Mouse (Mus musculus): ENCODE data around the gene Ap3b1. TPM values are rescaled to one million over a fixed set of nuclear protein-coding genes. Genes with fewer than 3 reads are reported as not detected.

The Ap3b1 gene
- total and polyA plus RNA-seq, 2 experiments = 21.1 to 28.3 TPM

GRCm38 (mm10) chr13:94459143-94459542 lies 100.4 kb downstream of the Ap3b1 start:
- Histone ChIP-seq H3K4me1 (ENCODE audit: control insufficient read depth, insufficient read depth, low read length) (no peaks in the 10 kb centered on the region), H3K27ac (replicated peaks; ENCODE audit: insufficient read depth, low read depth, low read length) (no peak overlapping the region), H3K4me3 (ENCODE audit: insufficient read depth, low read depth, low read length) (no peak overlapping the region), H3K27me3 (ENCODE audit: control insufficient read depth, insufficient read depth, low read length) (no peaks in the 10 kb centered on the region), H3K9ac (ENCODE audit: low read depth, low read length) (no peak overlapping the region), H3K36me3 (ENCODE audit: control insufficient read depth, insufficient read depth, low read length) (peaks cover 32% of the 10 kb centered on the region), H3K79me2 (ENCODE audit: control insufficient read depth, insufficient read depth, low read length) (no peaks in the 10 kb centered on the region)
- TF ChIP-seq CTCF (IDR thresholded peaks at IDR 0.05; ENCODE audit: low read depth, low read length) (no peak), POLR2A (IDR thresholded peaks at IDR 0.05; ENCODE audit: extremely low read depth, insufficient read depth, low read length) (no peak)
- DNase-seq (ENCODE audit: extremely low read depth, low read depth, low spot score) = no peak
- 84% methylated on average over 4 of the region's 4 CpGs for WGBS

GRCm38 (mm10) chr13:94464221-94464620 lies 105.5 kb downstream of the Ap3b1 start:
- Histone ChIP-seq H3K9ac (ENCODE audit: low read depth, low read length) (no peak overlapping the region), H3K27me3 (ENCODE audit: control insufficient read depth, insufficient read depth, low read length) (no peaks in the 10 kb centered on the region), H3K27ac (replicated peaks; ENCODE audit: insufficient read depth, low read depth, low read length) (no peak overlapping the region), H3K4me1 (ENCODE audit: control insufficient read depth, insufficient read depth, low read length) (no peaks in the 10 kb centered on the region), H3K4me3 (ENCODE audit: insufficient read depth, low read depth, low read length) (no peak overlapping the region), H3K36me3 (ENCODE audit: control insufficient read depth, insufficient read depth, low read length) (peaks cover 15% of the 10 kb centered on the region), H3K79me2 (ENCODE audit: control insufficient read depth, insufficient read depth, low read length) (no peaks in the 10 kb centered on the region)
- DNase-seq (ENCODE audit: extremely low read depth, low read depth, low spot score) = no peak
- TF ChIP-seq CTCF (IDR thresholded peaks at IDR 0.05; ENCODE audit: low read depth, low read length) = no peak
- TF ChIP-seq POLR2A (IDR thresholded peaks at IDR 0.05; ENCODE audit: extremely low read depth, insufficient read depth, low read length) = no peak
- 58% methylated on average over 2 of the region's 2 CpGs for WGBS

GRCm38 (mm10) chr13:94468551-94468950 lies 109.8 kb downstream of the Ap3b1 start:
- H3K4me1 ChIP-seq (ENCODE audit: control insufficient read depth, insufficient read depth, low read length) = no peaks in the 10 kb centered on the region
- DNase-seq (ENCODE audit: extremely low read depth, low read depth, low spot score) = no peak
- TF ChIP-seq POLR2A (IDR thresholded peaks at IDR 0.05; ENCODE audit: extremely low read depth, insufficient read depth, low read length) (no peak), CTCF (IDR thresholded peaks at IDR 0.05; ENCODE audit: low read depth, low read length) (no peak)
- H3K79me2 ChIP-seq (ENCODE audit: control insufficient read depth, insufficient read depth, low read length) = no peaks in the 10 kb centered on the region
- H3K4me3 ChIP-seq (ENCODE audit: insufficient read depth, low read depth, low read length) = no peak overlapping the region
- no peaks in the 10 kb centered on the region for H3K27me3 ChIP-seq (ENCODE audit: control insufficient read depth, insufficient read depth, low read length)
- H3K36me3 ChIP-seq (ENCODE audit: control insufficient read depth, insufficient read depth, low read length) = peaks cover 20% of the 10 kb centered on the region
- H3K9ac ChIP-seq (ENCODE audit: low read depth, low read length) = no peak overlapping the region
- WGBS = 41% methylated on average over 1 of the region's 1 CpGs
- H3K27ac ChIP-seq (replicated peaks; ENCODE audit: insufficient read depth, low read depth, low read length) = no peak overlapping the region

- WGBS = 97% methylated on average over 11 of the region's 11 CpGs
These were observed 112.4 kb downstream of the Ap3b1 start for GRCm38 (mm10) chr13:94471009-94471672.

GRCm38 (mm10) chr13:94476208-94476607 lies 117.4 kb downstream of the Ap3b1 start:
- Histone ChIP-seq H3K4me1 (ENCODE audit: control insufficient read depth, insufficient read depth, low read length) (no peaks in the 10 kb centered on the region), H3K36me3 (ENCODE audit: control insufficient read depth, insufficient read depth, low read length) (peaks cover 55% of the 10 kb centered on the region), H3K27me3 (ENCODE audit: control insufficient read depth, insufficient read depth, low read length) (no peaks in the 10 kb centered on the region)

More at GRCm38 (mm10) chr13:94471009-94471672, 112.4 kb downstream of the Ap3b1 start:
- Histone ChIP-seq H3K36me3 (ENCODE audit: control insufficient read depth, insufficient read depth, low read length) (peaks cover 30% of the 10 kb centered on the region), H3K27me3 (ENCODE audit: control insufficient read depth, insufficient read depth, low read length) (no peaks in the 10 kb centered on the region), H3K4me3 (ENCODE audit: insufficient read depth, low read depth, low read length) (no peak overlapping the region), H3K27ac (replicated peaks; ENCODE audit: insufficient read depth, low read depth, low read length) (no peak overlapping the region), H3K79me2 (ENCODE audit: control insufficient read depth, insufficient read depth, low read length) (no peaks in the 10 kb centered on the region), H3K4me1 (ENCODE audit: control insufficient read depth, insufficient read depth, low read length) (no peaks in the 10 kb centered on the region), H3K9ac (ENCODE audit: low read depth, low read length) (no peak overlapping the region)
- DNase-seq (ENCODE audit: extremely low read depth, low read depth, low spot score) = no peak
- TF ChIP-seq POLR2A (IDR thresholded peaks at IDR 0.05; ENCODE audit: extremely low read depth, insufficient read depth, low read length) = no peak
- no peak for TF ChIP-seq CTCF (IDR thresholded peaks at IDR 0.05; ENCODE audit: low read depth, low read length)

GRCm38 (mm10) chr13:94480256-94480655 lies 121.5 kb downstream of the Ap3b1 start:
- no peak for DNase-seq (ENCODE audit: extremely low read depth, low read depth, low spot score)
- Histone ChIP-seq H3K36me3 (ENCODE audit: control insufficient read depth, insufficient read depth, low read length) (peaks cover 66% of the 10 kb centered on the region), H3K4me1 (ENCODE audit: control insufficient read depth, insufficient read depth, low read length) (no peaks in the 10 kb centered on the region), H3K9ac (ENCODE audit: low read depth, low read length) (no peak overlapping the region), H3K27me3 (ENCODE audit: control insufficient read depth, insufficient read depth, low read length) (no peaks in the 10 kb centered on the region), H3K27ac (replicated peaks; ENCODE audit: insufficient read depth, low read depth, low read length) (no peak overlapping the region), H3K4me3 (ENCODE audit: insufficient read depth, low read depth, low read length) (no peak overlapping the region), H3K79me2 (ENCODE audit: control insufficient read depth, insufficient read depth, low read length) (no peaks in the 10 kb centered on the region)
- no peak for TF ChIP-seq CTCF (IDR thresholded peaks at IDR 0.05; ENCODE audit: low read depth, low read length)
- 89% methylated on average over 7 of the region's 7 CpGs for WGBS

More at GRCm38 (mm10) chr13:94476208-94476607, 117.4 kb downstream of the Ap3b1 start:
- no peak for DNase-seq (ENCODE audit: extremely low read depth, low read depth, low spot score)
- no peak overlapping the region for H3K27ac ChIP-seq (replicated peaks; ENCODE audit: insufficient read depth, low read depth, low read length)
- H3K4me3 ChIP-seq (ENCODE audit: insufficient read depth, low read depth, low read length) = no peak overlapping the region
- no peak overlapping the region for H3K9ac ChIP-seq (ENCODE audit: low read depth, low read length)
- WGBS = 96% methylated on average over 3 of the region's 3 CpGs
- TF ChIP-seq CTCF (IDR thresholded peaks at IDR 0.05; ENCODE audit: low read depth, low read length) = no peak
- no peaks in the 10 kb centered on the region for H3K79me2 ChIP-seq (ENCODE audit: control insufficient read depth, insufficient read depth, low read length)

Measured in liver, adult 2 months (tissue).